19 mouse cellular contexts compared by ENCODE assay signal in genomic region chrX:48022811-48023210, GRCm38 (mm10). TPM values are rescaled to one million over a fixed set of nuclear protein-coding genes. Genes with fewer than 3 reads are reported as not detected.
DNase-seq lines count a peak whose midpoint lies in the region; TF ChIP-seq lines count a peak whose summit lies in the region.
"Had no signal": no experiment of that assay in that cellular context is flagged by ENCODE, and none has a peak within 500 bp of the region (broad histone marks: within the 10 kb centered on the region; RNA-seq: fewer than 3 reads in every experiment).

No protein-coding gene starts in this region.

- TF ChIP-seq CTCF in layer of hippocampus, adult 2 months (conservative IDR thresholded peaks at IDR 0.05), result peak; percentile 38

- DNase-seq in adrenal gland, adult 2 months, result peak; percentile 31
- no peak for DNase-seq in adrenal gland, adult 8-10 months
- peak; percentile 21 for DNase-seq in adrenal gland, postnatal 14 days
- no peak for DNase-seq in adrenal gland, postnatal 4 days (ENCODE audit: low spot score in 2 of 2)
- no peak for DNase-seq in layer of hippocampus, adult 2 months (ENCODE audit: low spot score in 2 of 2)
- DNase-seq in layer of hippocampus, adult 18-20 months (ENCODE audit: low spot score in 2 of 2), result no peak
- no peak for DNase-seq in cerebellum, postnatal 14 days
- DNase-seq: B cell, adult 2 months; cerebellum, adult 11 months; cerebellum, adult 18-20 months; cerebellum, adult 8-10 months; cerebellum, adult 9-11 months; cerebellum, postnatal 25 days; embryo, embryonic 11 days had no signal

- no peak overlapping the region for H3K27ac ChIP-seq in layer of hippocampus, adult 2 months
- H3K27ac ChIP-seq: embryonic facial prominence, embryonic 13.5 days; embryonic facial prominence, embryonic 15.5 days; forebrain, embryonic 10.5 days; forebrain, embryonic 12.5 days had no signal

- H3K4me3 ChIP-seq in layer of hippocampus, adult 2 months, result no peak overlapping the region
- H3K4me3 ChIP-seq: embryonic facial prominence, embryonic 13.5 days; embryonic facial prominence, embryonic 15.5 days; erythroblast, embryonic 14.5 days; forebrain, embryonic 10.5 days; forebrain, embryonic 12.5 days had no signal

RNA-seq across cellular contexts. Expression of gene Apln, which starts 11.8 kb away (rescaled TPM):
- 1 to 10 TPM; 1.6 to 5.0 TPM for total RNA-seq in adrenal gland, adult 2 months (2021)
- polyA plus RNA-seq in adrenal gland, adult 2 months (2012; rRNA removed), result 3.1 and 8.3 TPM in 2 replicates
- 10 to 100 TPM in 2 of 4 experiments, 1 to 10 TPM in 2; 1.9 to 40.1 (median 11.4) TPM for total RNA-seq in adrenal gland, adult 8-10 months (2022)
- 4.8 and 6.6 TPM in 2 replicates for total RNA-seq in adrenal gland, postnatal 14 days (2021)
- total RNA-seq in adrenal gland, postnatal 4 days (2021), result 1 to 10 TPM; 9.4 to 10.0 TPM
- 10 to 100 TPM; 12.2 to 15.4 TPM for total RNA-seq in layer of hippocampus, adult 2 months (2021)
- total RNA-seq in layer of hippocampus, adult 18-20 months (2021), result 10 to 100 TPM; 14.9 to 17.2 TPM
- polyA plus RNA-seq: erythroblast, embryonic 14.5 days had no signal

Comparison
In these comparisons a context has a peak if more than half of its experiments do, and no peak if none do; other contexts are left out.
1. DNase-seq: peak in adrenal gland, adult 2 months (single experiment) and adrenal gland, postnatal 14 days (single experiment); none in adrenal gland, adult 8-10 months (single experiment), adrenal gland, postnatal 4 days (0 of 2), layer of hippocampus, adult 2 months (0 of 2), layer of hippocampus, adult 18-20 months (0 of 2) and cerebellum, postnatal 14 days (0 of 2).